Mouse (Mus musculus) embryonic stem cell, embryonic (primary cell): ENCODE measurements around the gene St8sia6.

Experiments
- CTCF ChIA-PET, 4 experiments: fragments of 300-600 bp in 2 of 4; fragments of 350-600 bp in 2 of 4; sonication (Branson Sonifier 250); formaldehyde crosslinking; loops; one replicate each; lab custom pipeline; 2022; ENCODE audit warnings: inconsistent platforms in 2 of 4; lab: Charles Lee
- POLR2A ChIA-PET, 4 experiments: fragments of 300-600 bp in 2 of 4; fragments of 350-600 bp in 2 of 4; sonication (Branson Sonifier 250); formaldehyde crosslinking; loops; one replicate each; lab custom pipeline; 2022; ENCODE audit warnings: antibody characterized with exemption in 4 of 4, inconsistent platforms in 1 of 4; lab: Charles Lee

The St8sia6 gene

DNA sequence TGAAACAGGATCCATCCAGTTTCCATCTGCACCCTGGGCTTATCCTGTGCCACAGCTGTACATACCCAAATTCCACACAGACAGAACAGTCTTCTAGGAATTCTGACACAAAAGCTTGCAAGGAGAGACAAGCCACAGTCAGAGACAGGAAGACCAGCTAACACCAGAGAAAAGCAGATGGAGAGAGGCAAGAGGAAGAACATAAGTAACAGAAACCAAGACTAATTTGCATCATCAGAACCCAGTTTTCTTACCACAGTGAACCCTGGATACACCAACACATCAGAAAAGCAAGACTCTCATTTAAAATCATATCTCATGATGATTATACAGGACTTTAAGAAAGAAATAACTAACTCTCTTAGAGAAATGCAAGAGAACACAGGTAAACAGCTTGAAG lies 16.8 kb downstream of the St8sia6 start:
- POLR2A ChIA-PET: interaction anchor here in 1 of 4 experiments (0.7 to 1.7 kb wide), 2 partner anchors 8 to 327 kb away, joined by 3 to 5 read pairs; no protein-coding TSS in a partner anchor
- CTCF ChIA-PET: interaction anchor here in 1 of 4 experiments (1.8 kb wide), 1 partner anchor 17 kb away, joined by 7 read pairs; the partner anchor contains the start of gene St8sia6

- ChIA-PET CTCF (interaction anchor here in 2 of 4 experiments (0.6 to 1.8 kb wide), 2 partner anchors 17 to 70 kb away, joined by 7 read pairs; partner anchors contain the start of gene St8sia6 (in 1 of the 2)), POLR2A (interaction anchor here in 1 of 4 experiments (0.7 kb wide), 1 partner anchor 327 kb away, joined by 3 read pairs; no protein-coding TSS in a partner anchor)
Measured at GRCm38 (mm10) chr2:13776453-13776852, 17.4 kb downstream of the St8sia6 start.

DNA sequence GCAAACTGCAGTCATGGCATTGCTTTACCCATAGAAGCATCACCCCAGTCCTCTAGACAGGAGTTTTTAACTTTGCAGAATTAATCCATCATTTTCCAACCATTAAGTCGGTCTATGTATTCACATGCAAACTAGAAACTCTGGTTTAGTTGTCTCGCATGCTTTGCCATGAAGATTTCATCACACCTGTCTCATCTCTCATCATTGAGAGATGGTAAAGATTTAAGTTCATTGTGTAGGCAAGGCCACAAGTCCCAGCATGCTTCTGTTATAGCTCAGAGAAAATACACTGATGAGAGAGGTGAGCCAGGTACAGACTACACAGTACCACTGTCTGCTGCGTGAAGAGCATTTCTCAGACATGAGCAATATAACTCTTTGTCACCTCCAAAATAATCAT lies 18.8 kb downstream of the St8sia6 start:
- ChIA-PET CTCF (no interaction called here), POLR2A (no interaction called here)

DNA sequence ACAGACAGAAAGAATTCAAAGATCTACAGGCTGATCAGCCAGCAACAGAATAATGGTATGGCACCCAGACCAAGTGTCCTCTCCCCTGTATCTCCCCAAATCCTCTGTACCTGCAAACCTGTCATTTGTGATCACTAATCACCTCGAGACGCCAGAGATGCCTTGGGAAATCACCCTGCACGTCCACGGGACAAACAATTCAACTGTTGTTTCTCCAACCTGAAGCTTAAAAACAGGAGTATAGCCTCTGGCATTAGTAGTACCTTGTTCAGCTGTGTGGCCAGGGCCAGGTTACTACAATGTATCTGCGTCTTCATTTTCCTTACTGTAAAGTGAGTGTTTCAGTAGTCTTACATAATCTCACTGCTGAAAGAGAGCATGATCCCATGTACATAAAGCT lies 25.3 kb downstream of the St8sia6 start:
- ChIA-PET POLR2A (interaction anchor here in 2 of 4 experiments (0.7 to 2.0 kb wide), 5 partner anchors 9 to 71 kb away, joined by 3 to 7 read pairs (median 4); partner anchors contain the start of gene St8sia6 (in 1 of the 2)), CTCF (no interaction called here)

DNA sequence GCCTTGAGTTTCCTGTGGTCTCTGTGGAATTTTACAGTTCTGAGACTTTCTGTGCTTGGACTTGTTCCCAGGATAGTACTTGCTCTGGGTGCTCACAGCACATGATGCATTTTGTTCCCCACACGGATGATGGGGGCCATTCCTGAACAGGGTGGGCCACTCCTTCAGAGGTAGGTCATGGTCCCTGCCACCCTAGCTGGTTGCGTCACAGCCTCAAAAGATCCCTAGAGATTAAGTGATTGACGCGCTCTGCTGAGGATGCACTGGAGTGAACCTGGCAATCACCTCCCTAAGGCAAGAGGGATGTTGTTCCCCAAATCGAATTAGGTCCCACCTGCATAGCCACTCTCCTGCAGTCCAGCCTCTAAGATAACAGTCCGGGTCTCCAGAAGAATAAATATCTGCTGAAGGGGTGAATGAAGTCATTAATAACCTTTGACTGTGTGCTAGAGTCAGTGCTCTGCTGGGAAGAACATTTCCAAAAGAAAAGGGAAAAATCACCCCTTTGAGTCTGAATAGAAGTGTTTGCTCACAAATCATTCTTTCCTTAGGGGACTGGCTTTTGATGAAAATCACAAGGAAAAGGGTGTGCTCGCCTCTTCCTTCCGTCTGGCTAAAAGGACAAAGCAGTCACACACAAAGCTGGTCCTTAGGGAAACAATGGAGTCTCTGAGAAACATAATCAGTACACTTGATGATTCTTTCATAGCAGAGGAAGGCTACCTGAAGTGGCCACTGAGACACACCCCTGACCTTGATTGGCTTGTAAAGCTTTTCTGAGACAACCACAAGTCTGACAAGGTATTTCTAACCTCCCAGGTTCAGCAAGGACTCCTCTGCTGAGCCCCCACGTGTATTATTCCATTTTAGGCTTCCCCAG lies 26.1 kb downstream of the St8sia6 start:
- ChIA-PET POLR2A (interaction anchor here in 2 of 4 experiments (0.8 to 2.0 kb wide), 4 partner anchors 26 to 95 kb away, joined by 3 to 4 read pairs (median 4); partner anchors contain the start of gene St8sia6 (in 1 of the 2)), CTCF (no interaction called here)

- POLR2A ChIA-PET: no interaction called here
- CTCF ChIA-PET: no interaction called here
Measured at GRCm38 (mm10) chr2:13760366-13760765, 33.5 kb downstream of the St8sia6 start.

- CTCF ChIA-PET: no interaction called here
Measured at GRCm38 (mm10) chr2:13757412-13757811, 36.5 kb downstream of the St8sia6 start.

GRCm38 (mm10) chr2:13755733-13756132 lies 38.1 kb downstream of the St8sia6 start:
- POLR2A ChIA-PET: no interaction called here
- CTCF ChIA-PET: no interaction called here

More at GRCm38 (mm10) chr2:13757412-13757811, 36.5 kb downstream of the St8sia6 start:
- POLR2A ChIA-PET: no interaction called here

- CTCF ChIA-PET: interaction anchor here in 1 of 4 experiments (0.6 kb wide), 1 partner anchor 104 kb away, joined by 3 read pairs; no protein-coding TSS in a partner anchor
- POLR2A ChIA-PET: no interaction called here
Measured at GRCm38 (mm10) chr2:13751691-13752090, 42.2 kb downstream of the St8sia6 start.

- POLR2A ChIA-PET: no interaction called here
- CTCF ChIA-PET: no interaction called here
Measured at GRCm38 (mm10) chr2:13750777-13751176, 43.1 kb downstream of the St8sia6 start.

- ChIA-PET CTCF (no interaction called here), POLR2A (no interaction called here)
Measured at GRCm38 (mm10) chr2:13750089-13750488, 43.8 kb downstream of the St8sia6 start.

DNA sequence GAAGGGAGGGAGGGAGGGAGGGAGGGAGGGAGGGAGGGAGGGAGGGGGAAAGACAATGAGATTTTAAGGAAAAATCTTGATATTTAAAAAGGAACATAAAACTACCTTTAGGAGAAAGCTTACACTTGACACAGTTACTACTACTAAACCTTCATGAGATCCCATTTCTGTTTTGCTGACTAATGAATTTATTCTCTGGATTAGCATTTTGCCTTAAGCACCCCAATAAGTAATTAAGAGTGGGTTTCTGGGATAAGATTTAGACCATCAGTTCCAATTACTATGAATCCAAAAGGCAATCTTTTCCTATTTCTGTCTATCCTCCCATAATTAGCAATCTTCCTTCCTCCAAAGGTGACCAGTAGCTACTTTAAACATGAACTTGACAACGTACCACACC lies 44.7 kb downstream of the St8sia6 start:
- CTCF ChIA-PET: no interaction called here
- POLR2A ChIA-PET: no interaction called here

DNA sequence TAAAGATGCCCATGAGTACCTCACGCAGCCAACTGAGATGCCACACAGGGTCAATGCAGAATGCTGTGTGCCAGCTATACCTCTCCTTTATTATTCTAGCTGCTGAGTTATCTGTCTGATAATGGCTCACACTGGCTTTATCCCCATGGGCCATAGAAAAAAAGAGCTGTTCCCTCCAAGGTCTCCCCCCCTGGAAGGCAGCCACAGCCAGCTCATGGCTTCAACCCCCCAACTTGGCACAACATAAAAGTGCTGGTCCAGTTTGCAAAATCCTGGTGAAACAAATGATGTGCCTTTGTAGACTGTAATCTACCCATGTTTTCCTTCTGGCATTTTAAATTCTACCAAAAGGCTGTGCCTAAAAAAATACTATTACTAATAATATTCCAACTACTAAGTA lies 46.3 kb downstream of the St8sia6 start:
- CTCF ChIA-PET: no interaction called here
- POLR2A ChIA-PET: no interaction called here

DNA sequence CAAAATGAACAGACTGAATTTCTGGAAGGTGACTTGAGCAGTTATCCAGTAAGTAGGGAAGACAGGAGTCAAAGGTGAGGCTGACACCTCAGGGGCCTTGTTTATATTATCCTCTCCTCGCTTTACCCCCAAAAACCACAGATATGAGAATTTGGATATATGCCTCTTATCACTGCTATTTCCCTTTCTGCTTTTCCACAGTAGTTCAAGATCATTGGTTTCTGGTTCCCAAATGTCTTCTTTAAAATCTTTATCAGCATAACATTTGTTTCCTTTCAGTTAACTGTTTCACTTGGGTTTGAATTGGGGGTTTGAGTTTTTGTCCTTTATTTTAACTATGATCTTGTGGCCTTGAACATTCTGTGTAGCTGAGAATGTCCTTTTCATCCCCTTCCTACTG lies 47.8 kb downstream of the St8sia6 start:
- ChIA-PET CTCF (no interaction called here), POLR2A (no interaction called here)

DNA sequence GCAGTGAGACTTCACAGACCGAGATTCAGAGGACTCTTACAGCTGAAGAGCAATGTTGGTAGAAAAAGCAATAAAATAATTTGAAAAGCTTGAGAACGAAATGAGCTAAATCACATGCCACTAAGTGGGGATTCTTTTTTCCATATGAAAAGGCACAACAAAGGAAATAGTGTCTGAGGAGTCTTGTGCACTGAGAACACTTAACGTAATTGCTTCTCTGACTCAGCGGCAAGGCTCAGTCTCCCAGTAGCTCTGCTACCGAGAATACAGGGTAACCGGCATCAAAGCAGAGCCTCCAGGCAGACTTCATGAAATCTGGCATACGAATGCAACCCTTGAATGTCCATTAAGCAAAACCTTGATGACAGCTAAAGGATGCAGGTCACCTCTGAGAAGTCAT lies 55.2 kb downstream of the St8sia6 start:
- POLR2A ChIA-PET: interaction anchor here in 1 of 4 experiments (0.6 to 0.8 kb wide), 2 partner anchors 10 to 44 kb away, joined by 3 to 4 read pairs; no protein-coding TSS in a partner anchor

GRCm38 (mm10) chr2:13727901-13728300 lies 66.0 kb downstream of the St8sia6 start:
- ChIA-PET CTCF (no interaction called here), POLR2A (interaction anchor here in 1 of 4 experiments (1.5 kb wide), 1 partner anchor 11 kb away, joined by 4 read pairs; no protein-coding TSS in a partner anchor)

More for the DNA sequence above, 55.2 kb downstream of the St8sia6 start:
- CTCF ChIA-PET: interaction anchor here in 1 of 4 experiments (1.1 kb wide), 1 partner anchor 66 kb away, joined by 3 read pairs; no protein-coding TSS in a partner anchor

- POLR2A ChIA-PET: no interaction called here
- CTCF ChIA-PET: no interaction called here
Measured at GRCm38 (mm10) chr2:13725592-13725991, 68.3 kb downstream of the St8sia6 start.

DNA sequence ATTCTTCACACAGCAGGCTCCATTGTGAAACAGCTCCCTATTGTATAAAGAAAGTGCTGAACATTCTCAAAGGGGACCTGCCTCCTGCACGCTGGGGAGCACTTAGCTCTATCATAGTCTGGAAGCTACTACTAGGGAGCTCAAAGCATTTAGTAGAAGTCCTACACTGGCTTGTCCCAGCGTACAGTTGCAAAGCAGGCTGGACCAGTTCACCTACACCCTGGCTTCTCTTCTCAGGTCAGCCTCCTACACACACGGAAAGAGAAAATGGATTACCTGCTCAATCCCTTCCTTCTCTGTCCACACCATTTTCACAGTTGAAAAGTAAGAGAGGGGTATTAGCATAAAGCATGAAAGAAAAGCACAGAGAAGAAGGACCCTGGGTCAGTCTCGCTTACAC lies 71.6 kb downstream of the St8sia6 start:
- CTCF ChIA-PET: no interaction called here

DNA sequence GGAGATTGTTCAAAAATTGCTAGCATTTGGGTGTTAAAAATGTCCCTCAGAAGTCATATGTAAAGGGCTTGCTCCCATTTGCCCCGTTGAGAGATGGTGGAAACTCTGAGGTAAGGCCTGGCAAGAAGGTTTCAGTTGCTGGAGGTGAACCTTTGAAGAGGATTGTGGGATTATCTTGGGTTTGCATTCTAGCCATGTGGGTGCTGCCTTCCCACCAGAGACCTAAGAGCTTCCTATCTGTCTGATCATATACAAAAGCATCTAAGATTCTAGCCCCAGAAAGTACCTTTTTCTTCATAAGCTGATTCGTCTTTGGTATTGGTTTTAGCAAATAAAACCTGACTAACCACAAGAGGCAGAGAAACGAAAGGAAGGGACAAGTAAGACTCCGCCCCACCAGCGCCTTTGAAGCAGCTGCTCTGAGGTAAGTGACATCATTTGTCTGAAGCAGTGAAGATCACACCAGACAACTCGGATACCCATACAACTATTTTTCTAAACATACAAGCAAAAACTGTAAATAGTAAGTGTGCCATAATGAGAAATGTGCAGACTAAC lies 75.2 kb downstream of the St8sia6 start:
- ChIA-PET CTCF (no interaction called here), POLR2A (interaction anchor here in 1 of 4 experiments (1.2 kb wide), 1 partner anchor 12 kb away, joined by 3 read pairs; no protein-coding TSS in a partner anchor)

More for the DNA sequence above, 71.6 kb downstream of the St8sia6 start:
- POLR2A ChIA-PET: no interaction called here
